Mouse (Mus musculus) MEL (cell line): ENCODE results near the gene Smtn.

ENCODE experiments used
- BHLHE40 ChIP-seq: IDR thresholded peaks from 2 replicates; pipeline ENCODE4 v1.6.1; 2012; ENCODE audit warnings: low read depth, mild to moderate bottlenecking, inconsistent platforms, low read length, improper control_type of control experiment, borderline replicate concordance
- CHD1 ChIP-seq: IDR thresholded peaks from 2 replicates; pipeline ENCODE4 v1.6.1; 2012; ENCODE audit warnings: low read depth, mild to moderate bottlenecking, inconsistent platforms, low read length, improper control_type of control experiment
- CTCF ChIP-seq, 3 experiments: IDR thresholded peaks in 2 of 3; conservative IDR thresholded peaks in 1 of 3; 2 replicates each; pipeline ENCODE4 v1.5.1; 2011 to 2012; ENCODE audit warnings: low read length in 3 of 3, low read depth in 2 of 3, mild to moderate bottlenecking in 2 of 3, improper control_type of control experiment in 1 of 3, inconsistent platforms in 1 of 3, mixed read lengths in 1 of 3, moderate library complexity in 1 of 3; ENCODE audit not compliant: control insufficient read depth in 1 of 3, insufficient read depth in 1 of 3, poor library complexity in 1 of 3, severe bottlenecking in 1 of 3
- EP300 ChIP-seq, 2 experiments: IDR thresholded peaks; 2 replicates each; pipeline ENCODE4 v1.6.1; 2011; ENCODE audit warnings: improper control_type of control experiment in 2 of 2, low read length in 2 of 2, low read depth in 1 of 2, mild to moderate bottlenecking in 1 of 2
- HCFC1 ChIP-seq: IDR thresholded peaks from 2 replicates; pipeline ENCODE4 v1.6.1; 2012; ENCODE audit warnings: low read depth, mild to moderate bottlenecking, inconsistent platforms, low read length, improper control_type of control experiment, moderate library complexity
- MAX ChIP-seq: IDR thresholded peaks from 2 replicates; pipeline ENCODE4 v1.6.1; 2011; ENCODE audit warnings: low read length, improper control_type of control experiment
- POLR2A ChIP-seq, 2 experiments: IDR thresholded peaks; 2 replicates each; pipeline ENCODE4 v1.6.1; 2011 to 2012; ENCODE audit warnings: low read length in 2 of 2, mild to moderate bottlenecking in 2 of 2, control low read depth in 1 of 2, improper control_type of control experiment in 1 of 2, low read depth in 1 of 2, moderate library complexity in 1 of 2; ENCODE audit not compliant: control insufficient read depth in 1 of 2, insufficient read depth in 1 of 2, poor library complexity in 1 of 2
- POLR2AphosphoS2 ChIP-seq: IDR thresholded peaks from 2 replicates; pipeline ENCODE4 v1.6.1; 2011; ENCODE audit warnings: low read length, improper control_type of control experiment

DNA sequence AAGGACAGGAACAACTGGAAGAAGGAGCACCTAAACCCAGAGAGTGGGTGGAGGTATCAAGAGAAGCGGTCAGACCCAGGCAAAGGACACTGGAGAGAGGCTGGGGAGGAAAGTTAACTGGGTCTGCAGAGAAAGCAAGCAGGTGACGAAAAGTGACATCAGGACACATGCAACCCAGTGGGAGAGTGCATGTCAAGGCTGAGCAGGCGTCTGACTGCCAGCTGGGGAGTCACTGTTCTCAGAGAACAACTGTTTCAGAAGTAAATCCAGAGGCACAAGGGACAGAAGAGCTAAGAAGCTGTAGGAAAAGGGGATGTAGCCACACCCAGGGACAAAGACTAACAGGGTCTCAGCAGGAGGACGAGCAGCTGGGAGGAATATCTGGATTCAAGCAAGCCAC, 14.9 kb downstream of the Smtn start:
- TF ChIP-seq HCFC1, result no peak
- TF ChIP-seq CTCF (IDR thresholded peaks at IDR 0.05 in 2 of 3, conservative IDR thresholded peaks at IDR 0.05 in 1 of 3; ENCODE audit: control insufficient read depth in 1 of 3, insufficient read depth in 1 of 3, low read depth in 2 of 3, low read length in 3 of 3, poor library complexity in 1 of 3, severe bottlenecking in 1 of 3), result no peak
- TF ChIP-seq BHLHE40, result no peak
- TF ChIP-seq EP300 (IDR thresholded peaks at IDR 0.05; ENCODE audit: low read depth in 1 of 2, low read length in 2 of 2), result no peak
- TF ChIP-seq POLR2AphosphoS2, result no peak; the same call in 1 of the 2 replicates
- no peak for TF ChIP-seq MAX
- TF ChIP-seq POLR2A (IDR thresholded peaks at IDR 0.05; ENCODE audit: control insufficient read depth in 1 of 2, insufficient read depth in 1 of 2, low read depth in 1 of 2, low read length in 2 of 2, poor library complexity in 1 of 2), result no peak
- TF ChIP-seq CHD1, result no peak
